Comparison of ENCODE assay signal across 21 mouse cellular contexts in genomic region chr11:79008891-79009290, GRCm38 (mm10). TPM values are rescaled to one million over a fixed set of nuclear protein-coding genes. Genes with fewer than 3 reads are reported as not detected.
DNase-seq lines count a peak whose midpoint lies in the region; ATAC-seq and TF ChIP-seq lines count a peak whose summit lies in the region.
"Had no signal": no experiment of that assay in that cellular context is flagged by ENCODE, and none has a peak within 500 bp of the region (broad histone marks: within the 10 kb centered on the region; RNA-seq: fewer than 3 reads in every experiment).

No protein-coding gene starts in this region.

- no peak for TF ChIP-seq EP300 in liver, postnatal 0 days (IDR thresholded peaks at IDR 0.05; ENCODE audit: low read depth)

- peak; percentile 59 for DNase-seq in heart, adult 11 months
- DNase-seq in heart, postnatal 25 days (ENCODE audit: low spot score), result no peak
- DNase-seq in liver, postnatal 0 days, result no peak
- DNase-seq in liver, embryonic 11.5 days (ENCODE audit: low spot score), result no peak
- DNase-seq in ES-E14 (ENCODE audit: low read depth, low spot score), result no peak
- no peak for DNase-seq in ovary, postnatal 10 days (ENCODE audit: low spot score)
- DNase-seq: adrenal gland, adult 8-10 months; adrenal gland, postnatal 36 days; cerebellum, adult 11 months; cerebellum, adult 8-10 months; cerebellum, postnatal 25 days; forebrain, postnatal 0 days; gastrocnemius, postnatal 36 days; heart, adult 18-20 months; kidney, adult 11 months had no signal

- H3K4me3 ChIP-seq in liver, postnatal 0 days (ENCODE audit: low read depth, low read length), result no peak overlapping the region
- H3K4me3 ChIP-seq in liver, embryonic 11.5 days (ENCODE audit: low read depth, low read length), result no peak overlapping the region
- H3K4me3 ChIP-seq in ES-E14 (ENCODE audit: insufficient read depth in 1 of 2, low read depth in 1 of 2, low read length in 2 of 2, poor library complexity in 1 of 2, severe bottlenecking in 1 of 2), result no peak overlapping the region
- H3K4me3 ChIP-seq: embryonic facial prominence, embryonic 12.5 days; forebrain, embryonic 13.5 days; heart, embryonic 13.5 days; hindbrain, embryonic 15.5 days had no signal

- WGBS in liver, postnatal 0 days (ENCODE audit: insufficient replicate concordance), result 84% methylated on average over 7 of the region's 7 CpGs
- 81% methylated on average over 7 of the region's 7 CpGs for WGBS in liver, embryonic 11.5 days

- no peaks in the 10 kb centered on the region for H3K36me3 ChIP-seq in liver, postnatal 0 days (replicated peaks; ENCODE audit: insufficient read depth, low read length)
- H3K36me3 ChIP-seq in liver, embryonic 11.5 days (ENCODE audit: control insufficient read depth, insufficient read depth, low read length), result no peaks in the 10 kb centered on the region
- no peaks in the 10 kb centered on the region for H3K36me3 ChIP-seq in ES-E14 (ENCODE audit: control insufficient read depth, insufficient read depth, low read length, poor library complexity, severe bottlenecking)
- H3K36me3 ChIP-seq: embryonic facial prominence, embryonic 12.5 days; G1E; hindbrain, embryonic 15.5 days had no signal

- TF ChIP-seq CTCF in liver, postnatal 0 days (IDR thresholded peaks at IDR 0.05; ENCODE audit: low read depth), result no peak

- H3K27me3 ChIP-seq in liver, postnatal 0 days (ENCODE audit: insufficient read depth, low read length), result no peaks in the 10 kb centered on the region
- no peaks in the 10 kb centered on the region for H3K27me3 ChIP-seq in liver, embryonic 11.5 days (replicated peaks; ENCODE audit: control insufficient read depth, insufficient read depth, low read length)
- H3K27me3 ChIP-seq: CH12.LX; embryonic facial prominence, embryonic 12.5 days; forebrain, embryonic 13.5 days; heart, embryonic 13.5 days; hindbrain, embryonic 15.5 days had no signal

- peaks cover 19% of the 10 kb centered on the region for H3K4me1 ChIP-seq in liver, postnatal 0 days (ENCODE audit: insufficient read depth)
- peaks cover 28% of the 10 kb centered on the region for H3K4me1 ChIP-seq in liver, embryonic 11.5 days (replicated peaks; ENCODE audit: control insufficient read depth, insufficient read depth, low read length)
- peaks cover 8 to 26% of the 10 kb centered on the region in 2 experiments for H3K4me1 ChIP-seq in ES-E14 (ENCODE audit: control insufficient read depth in 2 of 2, insufficient read depth in 2 of 2, low read length in 2 of 2, poor library complexity in 1 of 2)
- H3K4me1 ChIP-seq: embryonic facial prominence, embryonic 12.5 days; forebrain, embryonic 13.5 days; hindbrain, embryonic 15.5 days had no signal

- H3K4me2 ChIP-seq in liver, postnatal 0 days (ENCODE audit: low read depth, low read length), result no peak overlapping the region
- no peak overlapping the region for H3K4me2 ChIP-seq in liver, embryonic 11.5 days
- H3K4me2 ChIP-seq: embryonic facial prominence, embryonic 12.5 days; forebrain, embryonic 13.5 days; heart, embryonic 13.5 days; hindbrain, embryonic 15.5 days had no signal

- intact Hi-C loops in heart, postnatal 25 days (cut with DNase I), result no loop called here

- in situ Hi-C loops in ES-E14 (cut with MboI; ENCODE audit: low sequenced_read_pairs in 2 of 2, unreplicated experiment in 2 of 2), result no loop called here

- H3K9me3 ChIP-seq in liver, postnatal 0 days (ENCODE audit: low read length), result no peaks in the 10 kb centered on the region
- no peaks in the 10 kb centered on the region for H3K9me3 ChIP-seq in liver, embryonic 11.5 days (ENCODE audit: control insufficient read depth, low read length)
- H3K9me3 ChIP-seq in ES-E14 (ENCODE audit: control insufficient read depth, insufficient read depth, low read depth, low read length), result no peaks in the 10 kb centered on the region
- H3K9me3 ChIP-seq: embryonic facial prominence, embryonic 12.5 days; forebrain, embryonic 13.5 days; G1E; heart, embryonic 13.5 days; hindbrain, embryonic 15.5 days had no signal

- H3K9ac ChIP-seq in liver, postnatal 0 days (replicated peaks), result no peak overlapping the region
- no peak overlapping the region for H3K9ac ChIP-seq in liver, embryonic 11.5 days (ENCODE audit: low read depth, low read length)
- no peak overlapping the region for H3K9ac ChIP-seq in ES-E14 (ENCODE audit: insufficient read depth, low read depth, low read length, poor library complexity, severe bottlenecking)
- H3K9ac ChIP-seq: embryonic facial prominence, embryonic 12.5 days; forebrain, embryonic 13.5 days; forebrain, postnatal 0 days; heart, embryonic 13.5 days; hindbrain, embryonic 15.5 days had no signal

- H3K27ac ChIP-seq in liver, postnatal 0 days (ENCODE audit: low read depth), result peak overlapping the region; percentile 40; the same call in 1 of the 2 replicates
- no peak overlapping the region for H3K27ac ChIP-seq in liver, embryonic 11.5 days (ENCODE audit: low read depth, low read length)
- peak overlapping the region; percentile 26; the same call in 1 of the 2 replicates for H3K27ac ChIP-seq in ES-E14 (ENCODE audit: insufficient read depth, low read depth, low read length, poor library complexity, severe bottlenecking)
- H3K27ac ChIP-seq: embryonic facial prominence, embryonic 12.5 days; forebrain, embryonic 13.5 days; hindbrain, embryonic 15.5 days had no signal

- no peak for ATAC-seq in liver, postnatal 0 days
- ATAC-seq in liver, embryonic 11.5 days (replicated peaks; ENCODE audit: low FRiP score), result no peak
- ATAC-seq: forebrain, embryonic 13.5 days; forebrain, postnatal 0 days had no signal

TF ChIP-seq in ES-E14, 5 proteins besides CTCF, POLR2A, EP300 and RAD21:
- no peak for TF ChIP-seq ZNF384 (IDR thresholded peaks at IDR 0.05; ENCODE audit: low read depth, low read length)

RNA-seq across cellular contexts. Expression of gene Lgals9, which starts 24.1 kb away (rescaled TPM):
- 10 to 100 TPM; 24.0 to 25.3 TPM for total RNA-seq in heart, postnatal 25 days (2021)
- polyA plus RNA-seq in liver, postnatal 0 days (2015; fragmentation: Nextera tagmentation; extraction: Ambion mirVana), result 361 and 373 TPM in 2 replicates
- polyA plus RNA-seq in liver, embryonic 11.5 days (2014; fragmentation: Nextera tagmentation; extraction: Ambion mirVana), result 44.1 and 47.1 TPM in 2 replicates
- total RNA-seq in ES-E14 (2012; rRNA removed), result 3.8 and 8.6 TPM in 2 replicates
